Mouse (Mus musculus): ENCODE measurements around the gene Zranb1.

GRCm38 (mm10) chr7:132925227-132925626 is 5.7 kb upstream of the Zranb1 start:
- TF ChIP-seq CTCF (IDR thresholded peaks at IDR 0.05; ENCODE audit: low read depth), result no peak
- no peak for TF ChIP-seq EP300 (IDR thresholded peaks at IDR 0.05; ENCODE audit: low read depth)

Data from liver, postnatal 0 days (tissue).